ENCODE assay signal across 36 mouse cellular contexts in genomic region chr4:118861791-118862190, GRCm38 (mm10). TPM values are rescaled to one million over a fixed set of nuclear protein-coding genes. Genes with fewer than 3 reads are reported as not detected.
A peak's percentile ranks its signal among the peaks of the same experiment; 100 is the strongest.
DNase-seq lines count a peak whose midpoint lies in the region; ATAC-seq lines count a peak whose summit lies in the region.
"Had no signal": no experiment of that assay in that cellular context is flagged by ENCODE, and none has a peak within 500 bp of the region (broad histone marks: within the 10 kb centered on the region; RNA-seq: fewer than 3 reads in every experiment).

No protein-coding gene starts in this region.

- H3K4me1 ChIP-seq in heart, embryonic 12.5 days (replicated peaks): 0 out of 2 replicates have a peak, but pooled peaks cover 3% of the 10 kb centered on the region
- H3K4me1 ChIP-seq in heart, embryonic 10.5 days: no peaks in the 10 kb centered on the region
- H3K4me1 ChIP-seq: embryonic facial prominence, embryonic 12.5 days; embryonic facial prominence, embryonic 15.5 days; hindbrain, embryonic 12.5 days; hindbrain, embryonic 15.5 days had no signal

- no peak overlapping the region for H3K27ac ChIP-seq in heart, embryonic 12.5 days (ENCODE audit: poor library complexity, severe bottlenecking)
- no peak overlapping the region for H3K27ac ChIP-seq in heart, embryonic 10.5 days
- H3K27ac ChIP-seq: embryonic facial prominence, embryonic 12.5 days; embryonic facial prominence, embryonic 15.5 days; heart, embryonic 13.5 days; hindbrain, embryonic 12.5 days; hindbrain, embryonic 15.5 days had no signal

- WGBS in heart, embryonic 12.5 days: 80% methylated on average over 1 of the region's 1 CpGs
- WGBS in heart, embryonic 10.5 days: 81% methylated on average over 1 of the region's 1 CpGs

- no peaks in the 10 kb centered on the region for H3K27me3 ChIP-seq in heart, embryonic 12.5 days (replicated peaks)
- no peaks in the 10 kb centered on the region for H3K27me3 ChIP-seq in heart, embryonic 10.5 days (ENCODE audit: insufficient read depth, poor library complexity, severe bottlenecking)
- H3K27me3 ChIP-seq: embryonic facial prominence, embryonic 12.5 days; embryonic facial prominence, embryonic 15.5 days; heart, embryonic 13.5 days; hindbrain, embryonic 12.5 days; hindbrain, embryonic 15.5 days had no signal

- H3K4me3 ChIP-seq in heart, embryonic 12.5 days: no peak overlapping the region
- no peak overlapping the region for H3K4me3 ChIP-seq in heart, embryonic 10.5 days
- H3K4me3 ChIP-seq: embryonic facial prominence, embryonic 12.5 days; embryonic facial prominence, embryonic 15.5 days; heart, embryonic 13.5 days; hindbrain, embryonic 12.5 days; hindbrain, embryonic 15.5 days had no signal

- H3K36me3 ChIP-seq in heart, embryonic 12.5 days: no peaks in the 10 kb centered on the region
- H3K36me3 ChIP-seq in heart, embryonic 10.5 days: no peaks in the 10 kb centered on the region
- H3K36me3 ChIP-seq: embryonic facial prominence, embryonic 12.5 days; embryonic facial prominence, embryonic 15.5 days; heart, embryonic 13.5 days; hindbrain, embryonic 12.5 days; hindbrain, embryonic 15.5 days had no signal

- no peak for ATAC-seq in heart, embryonic 12.5 days (ENCODE audit: insufficient number of reproducible peaks, low FRiP score)
- ATAC-seq: activated CD4-positive, CD25-positive, alpha-beta regulatory T cell, adult 4 months; CD4-positive, CD25-positive, alpha-beta regulatory T cell, adult 4 months; forebrain, embryonic 14.5 days; forebrain, postnatal 0 days; intestine, postnatal 0 days had no signal

- intact Hi-C loops in heart, postnatal 10 days (cut with DNase I): no loop called here

- H3K4me2 ChIP-seq in heart, embryonic 12.5 days: no peak overlapping the region
- H3K4me2 ChIP-seq: embryonic facial prominence, embryonic 12.5 days; embryonic facial prominence, embryonic 15.5 days; heart, embryonic 13.5 days; hindbrain, embryonic 12.5 days; hindbrain, embryonic 15.5 days had no signal

- H3K9me3 ChIP-seq in heart, embryonic 12.5 days (replicated peaks): no peaks in the 10 kb centered on the region
- H3K9me3 ChIP-seq in heart, embryonic 10.5 days: 0 out of 2 replicates have a peak, but pooled peaks cover 4% of the 10 kb centered on the region
- H3K9me3 ChIP-seq: embryonic facial prominence, embryonic 12.5 days; embryonic facial prominence, embryonic 15.5 days; heart, embryonic 13.5 days; hindbrain, embryonic 12.5 days; hindbrain, embryonic 15.5 days had no signal

- DNase-seq in heart, adult 11 months: peak; percentile 83
- peak; percentile 7 to 17 for DNase-seq in heart, postnatal 10 days
- no peak for DNase-seq in heart, embryonic 10.5 days (ENCODE audit: low spot score)
- peak; percentile 43 for DNase-seq in Muller cell, postnatal 12 days (ENCODE audit: inconsistent ontology term)
- peak; percentile 4 for DNase-seq in brain, adult 2 months (ENCODE audit: low read depth, low spot score)
- DNase-seq in adrenal gland, adult (ENCODE audit: inconsistent age in 2 of 2, low spot score in 1 of 2): no peak
- DNase-seq: adrenal gland, postnatal 10 days; adrenal gland, postnatal 36 days; cerebellum, adult 11 months; cerebellum, adult 2 months; cerebellum, adult 9-11 months; cerebellum, postnatal 25 days; forebrain, postnatal 0 days; gastrocnemius, postnatal 36 days; kidney, adult 2 months had no signal

- no peak overlapping the region for H3K9ac ChIP-seq in heart, embryonic 12.5 days
- H3K9ac ChIP-seq: embryonic facial prominence, embryonic 12.5 days; embryonic facial prominence, embryonic 15.5 days; forebrain, postnatal 0 days; heart, embryonic 13.5 days; hindbrain, embryonic 12.5 days; hindbrain, embryonic 15.5 days had no signal

RNA-seq across cellular contexts. Expression of gene Olfr1331, which starts 2.7 kb away (rescaled TPM):
- not detected in 2 replicates for polyA plus RNA-seq in heart, embryonic 12.5 days (2016; fragmentation: Nextera tagmentation; extraction: Ambion mirVana)
- total RNA-seq in heart, postnatal 10 days (2021): not detected
- not detected in 2 replicates for polyA plus RNA-seq in heart, embryonic 10.5 days (2016; fragmentation: Nextera tagmentation; extraction: Ambion mirVana)
- total RNA-seq: adrenal gland, adult 18-20 months; adrenal gland, postnatal 10 days; adrenal gland, postnatal 36 days; common myeloid progenitor, adult 5-6 weeks; forebrain, postnatal 0 days; gastrocnemius, postnatal 36 days; granulocyte monocyte progenitor cell, adult 5-6 weeks; hematopoietic stem cell, adult 5-6 weeks; MEL had no signal
- polyA plus RNA-seq: C2C12; CD4-positive, CD25-positive, alpha-beta regulatory T cell, adult 4 months; cerebellum, adult 2 months; embryonic facial prominence, embryonic 12.5 days; embryonic facial prominence, embryonic 15.5 days; forebrain, embryonic 11.5 days; forebrain, embryonic 14.5 days; forebrain, postnatal 0 days; frontal cortex, adult 2 months; heart, embryonic 13.5 days; heart, embryonic 16.5 days; hindbrain, embryonic 12.5 days; hindbrain, embryonic 15.5 days; intestine, embryonic 14.5 days; intestine, postnatal 0 days; kidney, adult 2 months; kidney, embryonic 14.5 days had no signal

RNA-seq across cellular contexts. Expression of gene Olfr1333, which starts 25.7 kb away (rescaled TPM):
- polyA plus RNA-seq in heart, embryonic 12.5 days (2016; fragmentation: Nextera tagmentation; extraction: Ambion mirVana): not detected in 2 replicates
- total RNA-seq in heart, postnatal 10 days (2021): not detected
- polyA plus RNA-seq in heart, embryonic 10.5 days (2016; fragmentation: Nextera tagmentation; extraction: Ambion mirVana): not detected in 2 replicates
- total RNA-seq: adrenal gland, adult 18-20 months; adrenal gland, postnatal 10 days; adrenal gland, postnatal 36 days; common myeloid progenitor, adult 5-6 weeks; forebrain, postnatal 0 days; gastrocnemius, postnatal 36 days; granulocyte monocyte progenitor cell, adult 5-6 weeks; hematopoietic stem cell, adult 5-6 weeks; MEL had no signal
- polyA plus RNA-seq: activated CD4-positive, CD25-positive, alpha-beta regulatory T cell, adult 4 months; C2C12; CD4-positive, CD25-positive, alpha-beta regulatory T cell, adult 4 months; cerebellum, adult 2 months; embryonic facial prominence, embryonic 12.5 days; embryonic facial prominence, embryonic 15.5 days; forebrain, embryonic 11.5 days; forebrain, embryonic 14.5 days; forebrain, postnatal 0 days; frontal cortex, adult 2 months; heart, embryonic 13.5 days; heart, embryonic 16.5 days; hindbrain, embryonic 12.5 days; hindbrain, embryonic 15.5 days; intestine, embryonic 14.5 days; intestine, postnatal 0 days; kidney, adult 2 months; kidney, embryonic 14.5 days had no signal

RNA-seq across cellular contexts. Expression of gene Olfr1330, which starts 26.6 kb away (rescaled TPM):
- 0.05 and 0.09 TPM in 2 replicates for polyA plus RNA-seq in heart, embryonic 12.5 days (2016; fragmentation: Nextera tagmentation; extraction: Ambion mirVana)
- total RNA-seq in heart, postnatal 10 days (2021): not detected
- polyA plus RNA-seq in heart, embryonic 10.5 days (2016; fragmentation: Nextera tagmentation; extraction: Ambion mirVana): 0.04 and 0.10 TPM in 2 replicates
- total RNA-seq: adrenal gland, adult 18-20 months; adrenal gland, postnatal 10 days; adrenal gland, postnatal 36 days; common myeloid progenitor, adult 5-6 weeks; forebrain, postnatal 0 days; gastrocnemius, postnatal 36 days; granulocyte monocyte progenitor cell, adult 5-6 weeks; hematopoietic stem cell, adult 5-6 weeks; MEL had no signal
- polyA plus RNA-seq: C2C12; cerebellum, adult 2 months; embryonic facial prominence, embryonic 12.5 days; forebrain, embryonic 11.5 days; forebrain, embryonic 14.5 days; forebrain, postnatal 0 days; frontal cortex, adult 2 months; hindbrain, embryonic 12.5 days; hindbrain, embryonic 15.5 days; intestine, embryonic 14.5 days; intestine, postnatal 0 days; kidney, adult 2 months; kidney, embryonic 14.5 days had no signal

RNA-seq across cellular contexts. Expression of gene Olfr1335, which starts 52.0 kb away (rescaled TPM):
- polyA plus RNA-seq in heart, embryonic 12.5 days (2016; fragmentation: Nextera tagmentation; extraction: Ambion mirVana): not detected in 2 replicates
- total RNA-seq in heart, postnatal 10 days (2021): not detected
- polyA plus RNA-seq in heart, embryonic 10.5 days (2016; fragmentation: Nextera tagmentation; extraction: Ambion mirVana): not detected in 2 replicates
- total RNA-seq: adrenal gland, adult 18-20 months; adrenal gland, postnatal 10 days; adrenal gland, postnatal 36 days; common myeloid progenitor, adult 5-6 weeks; forebrain, postnatal 0 days; gastrocnemius, postnatal 36 days; granulocyte monocyte progenitor cell, adult 5-6 weeks; hematopoietic stem cell, adult 5-6 weeks; MEL had no signal
- polyA plus RNA-seq: activated CD4-positive, CD25-positive, alpha-beta regulatory T cell, adult 4 months; C2C12; CD4-positive, CD25-positive, alpha-beta regulatory T cell, adult 4 months; cerebellum, adult 2 months; embryonic facial prominence, embryonic 12.5 days; embryonic facial prominence, embryonic 15.5 days; forebrain, embryonic 11.5 days; forebrain, embryonic 14.5 days; forebrain, postnatal 0 days; frontal cortex, adult 2 months; heart, embryonic 13.5 days; heart, embryonic 16.5 days; hindbrain, embryonic 12.5 days; hindbrain, embryonic 15.5 days; intestine, embryonic 14.5 days; intestine, postnatal 0 days; kidney, adult 2 months; kidney, embryonic 14.5 days had no signal

RNA-seq across cellular contexts. Expression of gene Olfr1329, which starts 55.5 kb away (rescaled TPM):
- not detected in 2 replicates for polyA plus RNA-seq in heart, embryonic 12.5 days (2016; fragmentation: Nextera tagmentation; extraction: Ambion mirVana)
- not detected for total RNA-seq in heart, postnatal 10 days (2021)
- polyA plus RNA-seq in heart, embryonic 10.5 days (2016; fragmentation: Nextera tagmentation; extraction: Ambion mirVana): not detected in 2 replicates
- total RNA-seq: adrenal gland, adult 18-20 months; adrenal gland, postnatal 10 days; adrenal gland, postnatal 36 days; common myeloid progenitor, adult 5-6 weeks; forebrain, postnatal 0 days; gastrocnemius, postnatal 36 days; granulocyte monocyte progenitor cell, adult 5-6 weeks; hematopoietic stem cell, adult 5-6 weeks; MEL had no signal
- polyA plus RNA-seq: activated CD4-positive, CD25-positive, alpha-beta regulatory T cell, adult 4 months; C2C12; CD4-positive, CD25-positive, alpha-beta regulatory T cell, adult 4 months; cerebellum, adult 2 months; embryonic facial prominence, embryonic 12.5 days; embryonic facial prominence, embryonic 15.5 days; forebrain, embryonic 11.5 days; forebrain, embryonic 14.5 days; forebrain, postnatal 0 days; frontal cortex, adult 2 months; heart, embryonic 13.5 days; heart, embryonic 16.5 days; hindbrain, embryonic 12.5 days; hindbrain, embryonic 15.5 days; intestine, embryonic 14.5 days; intestine, postnatal 0 days; kidney, adult 2 months; kidney, embryonic 14.5 days had no signal

Comparison
In these comparisons a context has a peak if more than half of its experiments do, and no peak if none do; other contexts are left out.
1. DNase-seq: peak in heart, adult 11 months (single experiment), heart, postnatal 10 days (2 of 2), Muller cell, postnatal 12 days (single experiment) and brain, adult 2 months (single experiment); none in heart, embryonic 10.5 days (single experiment) and adrenal gland, adult (0 of 2).